Mouse (Mus musculus): Measurements from ENCODE around the gene Zfp266. TPM values are rescaled to one million over a fixed set of nuclear protein-coding genes. Genes with fewer than 3 reads are reported as not detected.
A peak's percentile ranks its signal among the peaks of the same experiment; 100 is the strongest.

Gene Zfp266
- polyA plus RNA-seq, 1 experiment from 2014 or later = 161 TPM

GRCm38 (mm10) chr9:20479396-20479795 lies 41.8 kb downstream of the Zfp266 start:
- 92% methylated on average over 5 of the region's 5 CpGs for WGBS
- H3K36me3 ChIP-seq (ENCODE audit: control insufficient read depth, insufficient read depth, low read length) = no peaks in the 10 kb centered on the region; the same call in 1 of the 2 replicates
- no peak overlapping the region for H3K4me2 ChIP-seq (ENCODE audit: low read depth, low read length, severe bottlenecking)
- H3K4me1 ChIP-seq (replicated peaks; ENCODE audit: control insufficient read depth, insufficient read depth, low read length) = no peaks in the 10 kb centered on the region
- H3K9ac ChIP-seq (ENCODE audit: low read length) = no peak overlapping the region
- no peaks in the 10 kb centered on the region for H3K27me3 ChIP-seq (ENCODE audit: control insufficient read depth, insufficient read depth, low read length)
- no peak overlapping the region for H3K27ac ChIP-seq (ENCODE audit: low read depth, low read length)
- ATAC-seq (replicated peaks; ENCODE audit: low FRiP score) (no peak), DNase-seq (ENCODE audit: low spot score) (no peak)
- no peak overlapping the region for H3K4me3 ChIP-seq (ENCODE audit: low read depth, low read length)
- no peaks in the 10 kb centered on the region for H3K9me3 ChIP-seq (ENCODE audit: control insufficient read depth, low read length)

GRCm38 (mm10) chr9:20476632-20477031 lies 44.6 kb downstream of the Zfp266 start:
- peaks cover 5% of the 10 kb centered on the region for H3K36me3 ChIP-seq (ENCODE audit: control insufficient read depth, insufficient read depth, low read length)
- H3K9ac ChIP-seq (ENCODE audit: low read length) = no peak overlapping the region
- no peaks in the 10 kb centered on the region for H3K4me1 ChIP-seq (replicated peaks; ENCODE audit: control insufficient read depth, insufficient read depth, low read length)
- H3K27ac ChIP-seq (ENCODE audit: low read depth, low read length) = no peak overlapping the region
- H3K4me3 ChIP-seq (ENCODE audit: low read depth, low read length) = no peak overlapping the region
- H3K9me3 ChIP-seq (ENCODE audit: control insufficient read depth, low read length) = no peaks in the 10 kb centered on the region
- WGBS = 100% methylated on average over 1 of the region's 1 CpGs
- H3K4me2 ChIP-seq (ENCODE audit: low read depth, low read length, severe bottlenecking) = no peak overlapping the region
- ATAC-seq (replicated peaks; ENCODE audit: low FRiP score) (no peak), DNase-seq (ENCODE audit: low spot score) (no peak)
- H3K27me3 ChIP-seq (ENCODE audit: control insufficient read depth, insufficient read depth, low read length) = no peaks in the 10 kb centered on the region

GRCm38 (mm10) chr9:20466761-20467442 lies 54.3 kb downstream of the Zfp266 start:
- H3K27me3 ChIP-seq (ENCODE audit: control insufficient read depth, insufficient read depth, low read length) = no peaks in the 10 kb centered on the region
- H3K9ac ChIP-seq (ENCODE audit: low read length) = no peak overlapping the region
- H3K36me3 ChIP-seq (ENCODE audit: control insufficient read depth, insufficient read depth, low read length) = peaks cover 23% of the 10 kb centered on the region
- peaks cover 8% of the 10 kb centered on the region; the same call in 1 of the 2 replicates for H3K9me3 ChIP-seq (ENCODE audit: control insufficient read depth, low read length)
- no peak overlapping the region for H3K27ac ChIP-seq (ENCODE audit: low read depth, low read length)
- no peak overlapping the region for H3K4me3 ChIP-seq (ENCODE audit: low read depth, low read length)
- H3K4me2 ChIP-seq (ENCODE audit: low read depth, low read length, severe bottlenecking) = no peak overlapping the region
- 57% methylated on average over 7 of the region's 7 CpGs for WGBS
- ATAC-seq (replicated peaks; ENCODE audit: low FRiP score) (peak; percentile 71), DNase-seq (ENCODE audit: low spot score) (peak; percentile 65)
- H3K4me1 ChIP-seq (replicated peaks; ENCODE audit: control insufficient read depth, insufficient read depth, low read length) = no peaks in the 10 kb centered on the region

- peaks cover 2% of the 10 kb centered on the region; the same call in 1 of the 2 replicates for H3K4me1 ChIP-seq (replicated peaks; ENCODE audit: control insufficient read depth, insufficient read depth, low read length)
- under 1% methylated on average over 48 of the region's 48 CpGs for WGBS
- H3K36me3 ChIP-seq (ENCODE audit: control insufficient read depth, insufficient read depth, low read length) = peaks cover under 1% of the 10 kb centered on the region
- peak within 1 kb of the TSS; percentile 68; the same call in 1 of the 2 replicates for H3K27ac ChIP-seq (ENCODE audit: low read depth, low read length)
- no peaks in the 10 kb centered on the region for H3K9me3 ChIP-seq (ENCODE audit: control insufficient read depth, low read length)
- H3K9ac ChIP-seq (ENCODE audit: low read length) = peak within 1 kb of the TSS; percentile 95
- peak within 1 kb of the TSS; percentile 73 for H3K4me2 ChIP-seq (ENCODE audit: low read depth, low read length, severe bottlenecking)
- peak; percentile 80 for DNase-seq (ENCODE audit: low spot score)
- peak within 1 kb of the TSS; percentile 84 for H3K4me3 ChIP-seq (ENCODE audit: low read depth, low read length)
- ATAC-seq (replicated peaks; ENCODE audit: low FRiP score) = peak; percentile 90
- H3K27me3 ChIP-seq (ENCODE audit: control insufficient read depth, insufficient read depth, low read length) = no peaks in the 10 kb centered on the region
Measured at GRCm38 (mm10) chr9:20459377-20460317, 61.6 kb downstream of the Zfp266 start, which contains the start of gene Zfp26. Gene Zfp26, minus strand, starts transcription at chr9:20460162.

- Histone ChIP-seq H3K9ac (ENCODE audit: low read length) (no peak overlapping the region), H3K4me1 (replicated peaks; ENCODE audit: control insufficient read depth, insufficient read depth, low read length) (peaks cover under 1% of the 10 kb centered on the region; the same call in 1 of the 2 replicates), H3K4me2 (ENCODE audit: low read depth, low read length, severe bottlenecking) (no peak overlapping the region), H3K9me3 (ENCODE audit: control insufficient read depth, low read length) (no peaks in the 10 kb centered on the region), H3K4me3 (ENCODE audit: low read depth, low read length) (no peak overlapping the region), H3K36me3 (ENCODE audit: control insufficient read depth, insufficient read depth, low read length) (peaks cover 8% of the 10 kb centered on the region), H3K27me3 (ENCODE audit: control insufficient read depth, insufficient read depth, low read length) (no peaks in the 10 kb centered on the region), H3K27ac (ENCODE audit: low read depth, low read length) (no peak overlapping the region)
- WGBS = 92% methylated on average over 4 of the region's 4 CpGs
- DNase-seq (ENCODE audit: low spot score) = no peak
- ATAC-seq (replicated peaks; ENCODE audit: low FRiP score) = no peak
Measured at GRCm38 (mm10) chr9:20453647-20454046, 67.6 kb downstream of the Zfp266 start.

GRCm38 (mm10) chr9:20451493-20451892 lies 69.7 kb downstream of the Zfp266 start:
- H3K36me3 ChIP-seq (ENCODE audit: control insufficient read depth, insufficient read depth, low read length) = peaks cover 10% of the 10 kb centered on the region
- WGBS = 97% methylated on average over 1 of the region's 1 CpGs
- H3K27ac ChIP-seq (ENCODE audit: low read depth, low read length) = no peak overlapping the region
- no peak overlapping the region for H3K4me3 ChIP-seq (ENCODE audit: low read depth, low read length)
- DNase-seq (ENCODE audit: low spot score) (no peak), ATAC-seq (replicated peaks; ENCODE audit: low FRiP score) (no peak)
- no peaks in the 10 kb centered on the region for H3K27me3 ChIP-seq (ENCODE audit: control insufficient read depth, insufficient read depth, low read length)
- H3K9me3 ChIP-seq (ENCODE audit: control insufficient read depth, low read length) = no peaks in the 10 kb centered on the region
- no peak overlapping the region for H3K9ac ChIP-seq (ENCODE audit: low read length)
- no peaks in the 10 kb centered on the region for H3K4me1 ChIP-seq (replicated peaks; ENCODE audit: control insufficient read depth, insufficient read depth, low read length)
- H3K4me2 ChIP-seq (ENCODE audit: low read depth, low read length, severe bottlenecking) = no peak overlapping the region

Other genes starting within 250 kb of the Zfp266 start
- not detected in 2 replicates for gene Olfr39, start 239.1 kb downstream of the Zfp266 start, polyA plus RNA-seq (2014; fragmentation: Nextera tagmentation; extraction: Ambion mirVana)
- 0.04 TPM in 1 of 2 replicates, not detected in the other for gene Olfr873, start 222.9 kb downstream of the Zfp266 start, polyA plus RNA-seq (2014; fragmentation: Nextera tagmentation; extraction: Ambion mirVana)
- not detected in 2 replicates for gene Olfr18, start 185.3 kb downstream of the Zfp266 start, polyA plus RNA-seq (2014; fragmentation: Nextera tagmentation; extraction: Ambion mirVana)
- 31.9 and 35.1 TPM in 2 replicates for gene Zfp560, start 136.2 kb downstream of the Zfp266 start, polyA plus RNA-seq (2014; fragmentation: Nextera tagmentation; extraction: Ambion mirVana)
- 29.9 and 32.3 TPM in 2 replicates for gene Zfp26, start 61.3 kb downstream of the Zfp266 start, polyA plus RNA-seq (2014; fragmentation: Nextera tagmentation; extraction: Ambion mirVana)
- gene Zfp426, start 28.7 kb downstream of the Zfp266 start, polyA plus RNA-seq (2014; fragmentation: Nextera tagmentation; extraction: Ambion mirVana) = 29.1 and 35.4 TPM in 2 replicates
- gene Zfp846, start 59.9 kb upstream of the Zfp266 start, polyA plus RNA-seq (2014; fragmentation: Nextera tagmentation; extraction: Ambion mirVana) = 22.2 and 24.4 TPM in 2 replicates
- gene Ubl5, start 121.5 kb upstream of the Zfp266 start, polyA plus RNA-seq (2014; fragmentation: Nextera tagmentation; extraction: Ambion mirVana) = 350 and 401 TPM in 2 replicates
- gene Fbxl12, start 123.3 kb upstream of the Zfp266 start, polyA plus RNA-seq (2014; fragmentation: Nextera tagmentation; extraction: Ambion mirVana) = 13.1 and 14.8 TPM in 2 replicates
- gene Pin1, start 130.7 kb upstream of the Zfp266 start, polyA plus RNA-seq (2014; fragmentation: Nextera tagmentation; extraction: Ambion mirVana) = 63.0 and 72.5 TPM in 2 replicates
- gene Olfm2, start 224.9 kb upstream of the Zfp266 start, polyA plus RNA-seq (2014; fragmentation: Nextera tagmentation; extraction: Ambion mirVana) = 15.4 and 19.8 TPM in 2 replicates

Measured in forebrain, embryonic 11.5 days (tissue).